Mouse (Mus musculus): Measurements from ENCODE around the gene Arf6.

GRCm38 (mm10) chr12:69373850-69374766 is 2.2 kb downstream of the Arf6 start:
- TF ChIP-seq CTCF (IDR thresholded peaks at IDR 0.05; ENCODE audit: extremely low read depth, insufficient read length, insufficient replicate concordance, low read depth, low read length): no peak
- TF ChIP-seq POLR2A (IDR thresholded peaks at IDR 0.05; ENCODE audit: low read depth, low read length): no peak
